Mouse (Mus musculus) adrenal gland, postnatal 36 days (tissue): Measurements from ENCODE around the gene Alkbh7. TPM values are rescaled to one million over a fixed set of nuclear protein-coding genes. Genes with fewer than 3 reads are reported as not detected.

ENCODE experiments used
- DNase-seq, 2 experiments: peaks; one replicate each; pipeline ENCODE4 v3.0.0; 2021; ENCODE audit warnings: mixed read lengths in 1 of 2
- long read RNA-seq, 2 experiments: library from polyadenylated mRNA; stranded (forward); transcript quantifications; one replicate each; pipeline ENCODE4 v2.0.0; 2021; ENCODE audit warnings: borderline sequencing depth in 2 of 2
- total RNA-seq, 2 experiments: library from RNA; stranded (reverse); gene quantifications; 2 replicates each; pipeline ENCODE4 v1.2.3; 2021

Alkbh7 gene
- 10 to 100 TPM; 50.3 to 83.8 TPM for total RNA-seq
- long read RNA-seq, experiment 1, transcript Alkbh7-201 (4 exons, 917 nt), result major isoform, 94 of 99 reads
- long read RNA-seq, experiment 1, partial matches to known transcripts, result 1 of 99 reads
- long read RNA-seq, experiment 1, other reads (novel, unspliced or antisense), result 3 of 99 reads
- long read RNA-seq, experiment 2, transcript Alkbh7-201 (4 exons, 917 nt), result major isoform, 36 of 38 reads
- long read RNA-seq, experiment 2, partial matches to known transcripts, result 1 of 38 reads
- long read RNA-seq, experiment 2, other reads (novel, unspliced or antisense), result 1 of 38 reads

GRCm38 (mm10) chr17:56997029-56997667 lies at the start of gene Alkbh7:
Gene Alkbh7 (plus strand): TSS chr17:56997339.
- peak; percentile 97 to 98 for DNase-seq

- DNase-seq, result peak; percentile 61 to 77
These were observed 46.2 kb upstream of the Alkbh7 start for GRCm38 (mm10) chr17:56950915-56951314.

- DNase-seq, result no peak
These were observed 44.5 kb upstream of the Alkbh7 start for GRCm38 (mm10) chr17:56952639-56953038.

- no peak for DNase-seq
These were observed 42.3 kb upstream of the Alkbh7 start for GRCm38 (mm10) chr17:56954871-56955270.

- DNase-seq, result peak; percentile 20 to 52
These were observed 39.2 kb upstream of the Alkbh7 start for GRCm38 (mm10) chr17:56957763-56958429.

GRCm38 (mm10) chr17:56958667-56959066 lies 38.5 kb upstream of the Alkbh7 start:
- DNase-seq, result no peak

- no peak for DNase-seq
These were observed 35.3 kb upstream of the Alkbh7 start for GRCm38 (mm10) chr17:56961880-56962279.

- DNase-seq, result peak in 1 of 2 experiments; percentile 61
These were observed 34.3 kb upstream of the Alkbh7 start for GRCm38 (mm10) chr17:56962642-56963405.

- no peak for DNase-seq
These were observed 33.5 kb upstream of the Alkbh7 start for GRCm38 (mm10) chr17:56963646-56964045.

- peak; percentile 42 to 52 for DNase-seq
These were observed 27.8 kb upstream of the Alkbh7 start for GRCm38 (mm10) chr17:56969321-56969720.

- DNase-seq, result no peak
These were observed 27.1 kb upstream of the Alkbh7 start for GRCm38 (mm10) chr17:56970081-56970480.

GRCm38 (mm10) chr17:56973956-56974707 lies 23.0 kb upstream of the Alkbh7 start:
- DNase-seq, result no peak

- no peak for DNase-seq
These were observed 22.4 kb upstream of the Alkbh7 start for GRCm38 (mm10) chr17:56974708-56975240.

- no peak for DNase-seq
These were observed 21.7 kb upstream of the Alkbh7 start for GRCm38 (mm10) chr17:56975391-56975790.

- no peak for DNase-seq
These were observed 20.4 kb upstream of the Alkbh7 start for GRCm38 (mm10) chr17:56976531-56977390.

GRCm38 (mm10) chr17:56979524-56979923 lies 17.6 kb upstream of the Alkbh7 start:
- DNase-seq, result no peak

- DNase-seq, result no peak
These were observed 16.1 kb upstream of the Alkbh7 start for GRCm38 (mm10) chr17:56981049-56981448.

- no peak for DNase-seq
These were observed 15.1 kb upstream of the Alkbh7 start, which contains the start of gene Acer1 for GRCm38 (mm10) chr17:56982013-56982412. Gene Acer1 (minus strand): TSS chr17:56982126.

- DNase-seq, result no peak
These were observed 12.3 kb upstream of the Alkbh7 start for GRCm38 (mm10) chr17:56984886-56985285.

- DNase-seq, result no peak
These were observed 11.5 kb upstream of the Alkbh7 start for GRCm38 (mm10) chr17:56985656-56986055.
